Mouse (Mus musculus) olfactory bulb, adult 2 months (tissue): ENCODE data around the gene Lmntd2.

Experiments
- CTCF ChIP-seq: fragments of 200-500 bp; IDR thresholded peaks from 2 replicates; pipeline ENCODE4 v1.5.1; 2012; ENCODE audit warnings: low read depth, mild to moderate bottlenecking, low read length, moderate library complexity; ENCODE audit not compliant: insufficient read depth
- POLR2A ChIP-seq: fragments of 200-500 bp; IDR thresholded peaks from 2 replicates; pipeline ENCODE4 v1.6.1; 2012; ENCODE audit warnings: mild to moderate bottlenecking, low read depth, low read length, moderate library complexity; ENCODE audit not compliant: insufficient read depth

GRCm38 (mm10) chr7:141215880-141216733 is 2.2 kb upstream of the Lmntd2 start:
- TF ChIP-seq CTCF (no peak), POLR2A (no peak)
